Mouse (Mus musculus): ENCODE data around the gene Lrp6.
A peak's percentile ranks its signal among the peaks of the same experiment; 100 is the strongest.

Lrp6 gene

DNA sequence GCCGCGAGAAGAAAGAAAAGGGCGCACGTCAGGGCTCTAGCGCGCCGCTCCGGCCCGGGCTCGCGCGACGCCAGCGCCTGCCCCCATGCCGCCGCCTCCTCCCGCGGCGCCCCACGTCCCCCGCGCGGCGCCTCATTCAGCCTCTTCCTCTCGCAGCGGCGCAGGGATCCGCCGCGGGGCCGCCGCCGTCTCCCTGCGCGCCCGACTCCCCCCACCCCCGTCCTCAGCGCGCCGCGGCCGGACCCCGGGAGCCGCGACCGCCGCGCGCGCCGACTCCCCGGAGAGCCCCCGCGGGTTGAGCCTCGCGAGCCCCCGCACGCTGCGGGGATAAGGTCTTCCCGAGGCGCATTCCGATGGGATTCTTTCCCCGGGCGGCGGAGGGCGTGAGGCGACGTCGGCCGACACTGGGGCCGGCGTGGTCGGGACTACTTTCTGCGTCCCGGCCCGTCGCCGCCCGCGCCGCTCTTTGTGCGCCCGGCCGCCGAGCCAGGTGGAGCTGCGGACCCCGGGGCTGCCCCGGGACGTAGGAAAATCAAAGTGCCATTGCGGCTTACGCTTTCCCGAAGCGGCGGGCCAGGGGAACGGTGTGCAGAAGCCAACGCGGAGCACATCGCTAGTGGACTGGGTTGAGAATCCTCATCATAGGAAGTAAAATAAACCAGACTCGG, at the start of gene Lrp6:
Gene Lrp6, minus strand, starts transcription at position 148 of the 668 bp plus-strand sequence.
- peak; percentile 97 for DNase-seq (ENCODE audit: low read depth)

DNA sequence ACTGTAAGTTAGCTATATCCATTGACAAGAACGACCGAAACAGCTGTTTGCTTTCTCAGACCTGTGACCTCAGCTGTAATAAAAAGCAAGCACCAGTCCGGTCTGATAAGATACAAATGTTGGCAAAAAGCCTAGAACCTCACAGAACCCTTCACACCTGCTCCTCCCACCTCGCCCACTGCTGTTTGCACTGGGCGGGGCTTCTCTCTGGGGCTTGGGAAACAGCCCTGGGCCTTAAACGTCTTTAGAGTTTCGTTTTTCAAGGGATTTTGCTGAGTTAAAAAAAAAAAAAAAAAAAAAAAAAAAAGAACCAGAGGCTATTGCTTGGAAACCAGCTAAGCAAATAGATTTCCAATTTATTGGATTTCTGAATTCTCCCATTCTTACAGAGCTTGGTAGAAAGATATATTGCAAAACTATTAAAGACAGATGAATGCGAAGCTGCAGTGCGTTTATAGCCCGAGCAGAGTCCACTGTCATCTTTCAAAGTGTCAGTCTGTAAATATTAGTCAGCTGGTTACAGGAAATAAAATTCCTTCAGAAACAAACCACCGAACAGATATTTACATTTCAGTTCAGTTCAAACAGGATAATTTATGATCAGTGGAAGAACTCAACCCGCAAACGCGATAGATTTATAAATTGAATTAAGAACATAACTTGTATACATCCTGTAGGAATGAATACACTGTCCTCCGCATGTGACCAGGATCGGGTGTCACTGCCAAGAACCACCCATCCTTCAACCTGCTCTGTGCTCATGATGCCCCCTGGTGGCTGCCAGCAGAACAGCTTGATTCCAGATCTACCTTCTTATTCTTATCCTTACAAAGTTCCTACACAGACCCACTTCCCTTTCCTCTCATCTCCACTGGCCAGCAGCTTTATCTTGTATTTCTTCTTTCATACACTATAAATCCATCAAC, 48.2 kb upstream of the Lrp6 start:
- DNase-seq (ENCODE audit: low read depth) = peak; percentile 96

DNA sequence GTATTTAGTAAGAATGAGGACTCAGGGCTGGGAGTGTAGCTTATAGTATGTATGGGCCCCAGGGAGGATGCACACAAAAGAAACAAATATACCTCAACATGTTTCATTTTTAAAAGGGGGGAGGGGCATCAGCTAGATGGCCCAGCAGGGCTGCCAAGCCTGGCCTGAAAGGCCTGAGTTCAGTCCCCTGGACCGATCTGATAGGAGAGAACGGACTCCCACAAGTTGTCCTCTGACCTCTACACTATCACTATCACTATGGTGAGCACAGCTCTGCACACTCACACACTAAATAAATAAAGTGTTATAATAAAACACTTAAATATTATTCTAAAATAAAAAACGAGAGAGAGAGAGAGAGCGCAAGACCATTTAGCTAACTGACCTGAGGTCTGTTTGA, 47.6 kb upstream of the Lrp6 start:
- no peak for DNase-seq (ENCODE audit: low read depth)

DNA sequence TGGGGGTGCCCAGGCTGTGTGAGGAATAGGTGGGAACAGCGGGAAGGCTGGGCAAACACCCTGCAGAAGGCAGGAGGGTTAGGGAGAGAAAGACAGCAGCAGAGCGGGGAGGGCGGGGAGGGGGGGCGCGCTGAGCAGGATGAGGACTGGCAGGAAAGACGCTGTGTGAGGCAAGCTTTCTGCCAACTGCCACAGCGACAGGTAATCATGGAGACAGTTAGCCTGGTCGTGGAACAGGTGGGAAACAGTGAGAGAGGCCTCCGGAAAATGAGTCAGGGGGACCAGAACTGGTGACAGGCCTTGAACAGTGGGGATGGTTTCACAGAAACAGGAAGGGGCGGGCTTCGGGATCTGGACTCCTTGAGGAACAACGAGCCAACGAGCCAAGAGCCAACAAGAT, 45.1 kb upstream of the Lrp6 start:
- DNase-seq (ENCODE audit: low read depth) = no peak

DNA sequence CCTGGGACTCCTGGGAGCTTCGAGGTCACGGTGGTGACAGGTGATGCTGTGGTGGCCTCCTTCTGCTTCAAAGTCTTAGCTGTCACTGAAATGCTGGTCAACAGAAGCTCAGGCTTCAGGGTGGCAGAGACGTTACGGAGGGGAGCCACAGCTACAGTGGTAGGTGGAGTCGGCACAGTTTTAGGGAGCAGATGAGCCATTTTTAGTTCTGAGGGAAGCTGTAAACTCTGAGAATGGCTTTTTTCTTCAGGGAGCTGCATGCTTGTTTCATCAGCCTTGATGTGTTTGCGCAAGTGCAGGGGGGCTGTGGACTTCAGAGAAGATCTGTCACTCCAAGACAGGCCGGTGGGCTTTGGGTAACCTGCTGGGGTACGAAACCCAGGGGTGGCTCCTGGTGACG, 43.6 kb upstream of the Lrp6 start:
- no peak for DNase-seq (ENCODE audit: low read depth)

DNA sequence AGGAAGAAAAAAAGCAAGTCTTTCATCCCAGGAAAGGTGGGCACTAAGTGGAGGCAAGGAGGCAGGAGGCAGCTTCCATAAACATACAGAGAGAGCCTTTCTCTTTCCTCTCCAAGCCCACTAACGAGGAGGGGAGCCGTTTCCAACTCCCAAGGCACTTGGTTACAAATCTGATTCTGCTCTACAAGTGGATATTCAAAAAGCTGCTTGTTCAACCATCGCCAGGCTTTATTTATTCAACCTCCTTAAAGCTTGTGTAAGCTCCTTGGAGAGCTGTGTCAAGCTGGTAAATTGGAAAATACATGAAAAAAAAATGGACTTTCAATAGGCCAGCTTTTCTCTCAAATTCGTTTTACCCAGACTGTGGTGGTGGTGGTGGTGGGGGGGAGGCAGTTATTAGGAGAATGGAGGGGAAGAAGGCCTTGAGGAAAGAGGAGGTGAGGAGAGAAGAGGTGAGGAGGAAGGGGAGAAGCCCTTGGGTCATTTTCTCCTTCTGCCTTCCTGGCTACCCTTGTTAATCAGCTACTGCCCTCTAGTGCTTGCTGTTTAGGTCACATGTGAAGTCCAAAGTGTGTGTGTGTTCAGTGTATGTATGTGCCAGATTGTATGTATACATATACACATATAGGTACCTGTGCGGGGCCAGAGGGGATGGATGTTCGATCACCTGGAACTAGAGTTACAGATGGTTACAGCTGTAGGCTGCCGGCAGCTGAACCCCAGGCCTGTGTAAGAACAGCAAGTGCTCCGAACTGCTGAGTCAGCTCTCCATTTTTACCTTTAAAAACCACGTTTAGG, 40.4 kb upstream of the Lrp6 start:
- peak; percentile 83 for DNase-seq (ENCODE audit: low read depth)

DNA sequence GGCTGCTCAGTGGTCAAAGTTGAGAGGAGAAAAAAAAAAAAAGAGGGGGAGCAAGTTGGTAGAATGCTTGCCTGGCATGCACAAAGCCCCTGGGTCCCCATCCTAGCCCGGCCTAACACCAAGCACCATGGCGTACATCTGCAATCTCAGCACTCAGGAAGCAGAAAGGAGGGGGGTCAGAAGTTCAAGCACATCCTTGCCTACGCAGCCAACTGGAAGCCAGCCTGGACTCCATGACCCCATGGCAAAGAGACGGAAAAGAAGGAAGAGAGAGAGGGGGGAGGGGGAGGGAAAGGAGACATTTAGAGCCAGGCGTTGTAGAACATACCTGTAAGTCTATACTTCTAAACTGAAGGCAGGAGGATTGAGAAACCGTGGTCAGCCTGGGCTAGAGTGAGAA, 39.8 kb upstream of the Lrp6 start:
- no peak for DNase-seq (ENCODE audit: low read depth)

DNA sequence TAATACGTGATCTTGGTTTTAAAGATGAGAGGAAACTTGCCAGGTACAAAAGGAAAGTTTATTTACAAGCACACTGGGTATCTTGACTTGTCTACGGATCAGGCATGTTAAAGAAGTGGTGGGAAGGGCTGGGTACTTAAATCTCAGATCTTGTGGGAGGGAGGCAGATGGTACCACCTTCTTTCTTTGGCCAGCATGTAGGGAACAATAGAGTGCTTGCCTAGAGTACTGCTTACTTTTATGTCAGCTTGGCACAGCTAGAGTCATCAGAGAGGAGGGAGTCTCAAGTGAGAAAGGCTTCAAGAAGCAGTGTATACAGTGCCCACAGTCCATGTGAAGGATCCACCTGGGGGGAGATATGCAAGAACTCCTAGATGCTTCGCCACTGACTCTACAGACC, 38.4 kb upstream of the Lrp6 start:
- DNase-seq (ENCODE audit: low read depth) = no peak

DNA sequence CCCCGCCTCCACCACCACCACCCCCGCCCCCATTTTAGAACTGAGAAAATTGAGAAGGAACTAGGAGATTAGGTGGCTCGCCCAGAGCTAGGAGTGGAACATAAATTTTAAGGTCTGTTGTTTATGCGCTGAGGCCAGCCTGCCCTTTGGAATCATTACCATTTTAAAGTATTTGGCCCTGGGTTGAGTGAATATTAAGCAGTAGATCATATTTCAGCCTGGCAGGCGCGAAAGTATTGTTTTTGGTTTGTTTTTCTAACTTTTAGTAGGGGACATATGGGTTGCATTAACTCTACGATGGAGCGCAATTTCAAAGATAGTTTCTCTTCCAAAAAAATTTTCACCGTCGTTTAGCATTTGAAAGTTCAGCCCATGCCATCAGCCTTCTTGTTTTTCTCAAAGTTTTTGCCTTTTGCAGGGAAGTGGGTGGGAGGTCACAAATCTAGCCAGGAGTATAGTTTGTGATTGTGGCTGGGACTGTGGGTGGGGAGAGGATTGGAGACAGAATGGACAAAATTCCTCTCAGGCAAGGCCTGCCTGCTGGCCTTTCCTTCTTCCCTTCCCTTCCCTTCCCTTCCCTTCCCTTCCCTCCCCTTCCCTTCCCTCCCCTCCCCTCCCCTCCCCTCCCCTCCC, 35.7 kb upstream of the Lrp6 start:
- peak; percentile 94 for DNase-seq (ENCODE audit: low read depth)

DNA sequence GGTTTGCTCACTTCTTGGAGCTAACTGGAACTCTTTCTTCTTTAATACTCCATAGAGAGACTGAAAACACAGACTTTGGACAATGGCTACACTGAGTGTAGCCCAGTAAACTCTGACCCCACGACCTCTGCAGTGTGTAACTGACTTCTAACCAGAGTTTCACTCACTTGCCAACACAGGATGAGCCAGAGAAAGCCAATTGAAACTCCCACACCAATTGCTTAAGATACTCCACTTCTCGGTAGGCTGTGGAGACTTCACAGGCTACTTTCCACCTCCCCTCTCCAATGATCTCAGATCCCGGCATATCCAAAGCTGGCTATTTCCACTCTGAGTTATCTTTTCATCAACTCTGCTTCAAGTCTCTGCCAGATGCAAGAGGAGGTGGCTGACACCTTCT, 35.0 kb upstream of the Lrp6 start:
- peak; percentile 76 for DNase-seq (ENCODE audit: low read depth)

DNA sequence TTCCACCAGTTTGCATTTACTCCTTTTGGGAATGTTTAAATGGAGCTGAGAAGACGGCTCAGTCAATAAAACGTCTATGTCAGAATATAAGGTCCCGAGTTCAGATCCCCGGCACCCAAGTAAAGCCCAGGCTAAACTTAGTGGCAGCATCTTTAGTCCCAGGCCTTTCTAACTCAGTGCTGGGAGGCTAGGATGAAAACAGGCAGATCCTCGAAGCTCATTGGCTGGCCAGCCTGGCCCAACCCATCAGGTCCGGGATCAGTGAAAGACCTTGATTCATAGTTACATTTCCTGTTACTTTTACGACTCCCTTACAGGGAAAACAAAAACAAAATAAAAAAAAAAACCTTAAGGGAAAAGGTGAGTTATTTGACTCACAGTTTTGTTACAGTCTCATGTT, 34.4 kb upstream of the Lrp6 start:
- peak; percentile 25 for DNase-seq (ENCODE audit: low read depth)

DNA sequence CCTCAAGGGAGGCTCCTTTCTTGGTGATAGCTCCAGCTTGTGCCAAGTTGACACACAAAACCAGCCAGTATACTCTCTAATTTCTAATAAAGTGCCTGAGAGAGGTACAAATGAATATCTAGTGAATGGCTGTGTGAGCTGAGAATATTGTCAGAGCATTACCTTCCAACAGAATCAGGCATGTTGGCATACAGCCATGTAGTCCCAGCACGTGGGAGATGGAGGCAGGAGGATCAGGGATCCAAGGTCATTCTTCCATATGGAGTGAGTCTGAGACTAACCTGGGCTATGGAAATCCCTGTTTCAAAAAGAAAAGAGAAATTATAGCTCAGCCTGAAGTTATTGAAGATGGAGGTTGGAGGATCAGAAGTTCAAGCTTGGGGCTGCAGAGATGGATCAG, 32.5 kb upstream of the Lrp6 start:
- DNase-seq (ENCODE audit: low read depth) = no peak

DNA sequence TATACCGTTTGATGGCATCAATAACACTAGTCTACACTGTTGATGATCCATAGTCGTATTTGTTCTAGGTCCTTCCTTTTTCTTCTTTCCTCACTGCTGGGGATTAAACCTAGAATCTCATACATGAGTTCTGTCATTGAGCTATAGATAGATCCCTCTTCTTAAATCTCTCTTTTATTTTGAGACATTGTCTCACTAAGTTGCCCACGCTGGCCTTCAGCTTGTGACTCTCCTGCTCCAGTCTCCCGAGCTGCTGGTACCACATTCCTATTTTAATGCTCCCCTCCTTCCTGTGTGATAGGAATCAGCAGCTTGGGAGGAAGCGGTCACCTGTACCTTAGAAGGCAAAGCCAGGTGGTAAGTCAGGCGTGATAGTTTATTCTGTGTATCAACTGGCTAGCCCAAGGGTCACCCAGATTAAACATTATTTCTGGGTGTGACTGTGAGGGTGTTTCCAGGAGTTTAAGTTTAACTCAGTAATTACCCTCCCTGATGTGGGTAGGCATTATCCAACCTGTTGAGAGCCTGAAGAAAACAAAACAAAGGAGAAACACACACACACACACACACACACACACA, 31.0 kb upstream of the Lrp6 start:
- DNase-seq (ENCODE audit: low read depth) = no peak

DNA sequence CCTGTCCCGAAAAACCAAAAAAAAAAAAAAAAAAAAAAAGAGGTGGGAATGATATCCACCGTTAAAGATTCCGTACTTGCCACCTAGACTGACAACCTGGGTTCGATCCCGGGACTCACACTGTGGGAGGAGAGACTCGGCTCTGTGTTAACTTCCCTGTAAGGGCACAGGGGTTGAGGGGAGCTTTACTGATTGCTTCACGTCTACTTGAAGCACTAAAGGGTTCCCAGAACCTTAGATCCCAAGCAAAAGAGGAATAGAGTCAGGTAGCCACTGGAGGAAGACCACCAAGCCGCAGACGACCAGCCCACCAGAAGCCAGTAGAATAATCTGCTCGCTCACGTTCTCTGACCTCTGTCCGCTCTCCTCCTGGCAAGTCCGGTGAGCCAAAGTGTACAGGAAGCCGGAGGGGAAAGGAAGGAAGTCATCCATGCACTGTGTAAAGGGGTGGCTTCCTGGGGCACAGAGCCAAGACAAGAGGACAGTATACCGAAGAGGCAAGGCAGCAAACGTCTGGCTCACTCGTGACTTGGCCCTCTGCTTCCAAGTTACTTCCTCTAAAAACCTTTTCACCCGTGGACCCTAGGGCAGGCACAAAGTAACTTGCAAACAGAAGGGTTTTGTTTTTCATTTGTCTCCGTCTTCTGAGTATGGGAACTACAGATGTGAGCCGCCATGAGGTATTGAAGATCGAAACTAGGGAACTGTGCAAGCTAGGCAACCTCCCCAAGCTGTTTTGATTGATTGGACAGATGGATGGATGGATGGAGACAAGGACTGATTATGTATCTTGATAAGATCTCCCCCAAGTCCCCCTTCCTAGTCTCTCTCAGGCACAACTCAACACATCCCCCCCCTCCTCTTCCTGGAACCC, 28.0 kb upstream of the Lrp6 start:
- no peak for DNase-seq (ENCODE audit: low read depth)

DNA sequence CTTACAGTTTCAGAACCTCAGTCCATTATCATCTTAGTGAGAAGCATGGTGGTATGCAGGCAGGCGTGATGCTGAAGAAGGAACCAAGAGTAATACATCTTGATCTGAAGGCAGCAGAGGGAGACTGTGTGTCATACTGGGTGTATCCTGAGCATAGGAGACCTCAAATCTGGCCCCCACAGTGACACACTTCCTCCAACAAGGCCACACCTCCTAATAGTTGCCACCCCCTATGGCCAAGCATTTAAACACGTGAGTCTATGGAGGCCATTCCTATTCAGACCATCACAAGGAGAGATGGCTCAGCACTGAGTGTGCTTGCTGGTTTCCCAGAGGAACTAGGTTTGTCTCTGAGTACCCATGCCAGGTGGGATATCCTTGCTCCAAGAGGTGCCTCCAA, 24.8 kb upstream of the Lrp6 start:
- DNase-seq (ENCODE audit: low read depth) = peak; percentile 51

DNA sequence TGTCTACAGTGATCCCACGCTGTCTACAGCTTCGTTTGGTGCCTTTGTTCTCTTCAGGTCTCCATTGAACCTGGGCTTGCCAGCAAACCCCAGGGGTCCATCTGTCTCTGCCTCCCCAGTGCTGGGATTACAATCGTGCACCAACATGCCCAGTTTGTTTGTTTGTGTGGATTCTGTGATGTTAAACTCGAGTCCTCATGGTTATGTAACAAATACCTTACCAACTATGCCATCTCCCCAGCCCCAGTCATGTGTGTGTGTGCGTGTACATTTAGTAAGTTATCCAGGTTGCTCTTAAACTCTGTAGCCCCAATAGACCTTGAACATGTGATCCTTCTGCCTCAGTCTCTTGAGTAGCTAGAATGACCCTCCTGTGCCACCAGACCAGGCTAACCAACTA, 19.5 kb upstream of the Lrp6 start:
- no peak for DNase-seq (ENCODE audit: low read depth)

DNA sequence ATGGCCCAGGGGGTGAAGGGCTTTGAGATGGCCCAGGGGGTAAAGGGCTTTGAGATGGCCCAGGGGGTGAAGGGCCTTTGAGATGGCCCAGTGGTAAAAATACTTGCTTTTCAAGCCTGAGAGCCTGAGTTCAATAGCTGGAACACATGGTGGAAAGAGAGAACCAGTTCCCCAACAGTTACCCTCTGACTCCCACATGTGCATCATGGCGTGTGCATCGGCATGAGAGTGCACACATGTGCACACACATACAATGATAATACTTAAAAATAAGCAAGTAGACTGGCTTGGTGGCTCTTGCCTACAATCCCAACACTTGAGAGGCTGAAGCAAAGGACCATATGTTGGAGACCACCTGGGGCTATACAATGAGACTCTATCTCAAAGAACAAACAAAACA, 17.9 kb upstream of the Lrp6 start:
- no peak for DNase-seq (ENCODE audit: low read depth)

DNA sequence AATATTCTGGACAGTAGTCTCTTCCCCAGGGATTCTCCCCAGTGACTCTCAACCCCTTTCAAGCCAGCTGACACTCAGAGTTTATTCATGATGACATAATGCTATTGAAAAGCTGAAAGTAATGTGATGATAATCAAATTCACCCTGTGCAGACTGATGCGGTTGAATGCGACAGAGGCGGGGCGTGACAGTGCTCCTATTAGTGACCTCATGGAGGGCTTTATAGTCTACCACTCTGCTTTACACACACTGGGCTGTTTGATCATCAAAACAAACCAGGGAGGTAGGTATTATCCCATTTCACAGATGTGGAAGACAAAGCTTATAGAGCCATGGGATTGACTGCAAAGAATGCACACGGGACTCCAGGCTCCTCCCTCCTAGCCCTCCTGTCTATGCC, 15.3 kb upstream of the Lrp6 start:
- DNase-seq (ENCODE audit: low read depth) = no peak

DNA sequence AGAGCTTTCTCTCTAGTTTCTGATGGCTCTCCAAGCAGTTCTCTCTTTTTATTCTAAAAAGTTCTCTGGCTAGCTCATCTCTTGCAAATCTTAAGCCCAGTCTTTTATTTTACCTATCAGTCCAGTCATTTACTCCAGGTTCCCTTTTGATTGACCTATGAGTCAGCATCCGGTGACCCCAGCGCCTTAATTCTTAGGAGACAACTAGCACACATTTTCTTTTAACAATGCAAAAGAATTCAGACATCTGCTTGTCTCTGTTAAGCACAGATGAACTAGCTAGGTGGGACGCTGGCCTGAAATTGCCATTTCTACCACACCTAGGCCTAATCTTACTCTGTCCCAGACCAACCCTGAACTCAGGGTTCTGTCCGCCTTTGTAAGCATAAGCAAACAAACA, 12.7 kb upstream of the Lrp6 start:
- DNase-seq (ENCODE audit: low read depth) = no peak

DNA sequence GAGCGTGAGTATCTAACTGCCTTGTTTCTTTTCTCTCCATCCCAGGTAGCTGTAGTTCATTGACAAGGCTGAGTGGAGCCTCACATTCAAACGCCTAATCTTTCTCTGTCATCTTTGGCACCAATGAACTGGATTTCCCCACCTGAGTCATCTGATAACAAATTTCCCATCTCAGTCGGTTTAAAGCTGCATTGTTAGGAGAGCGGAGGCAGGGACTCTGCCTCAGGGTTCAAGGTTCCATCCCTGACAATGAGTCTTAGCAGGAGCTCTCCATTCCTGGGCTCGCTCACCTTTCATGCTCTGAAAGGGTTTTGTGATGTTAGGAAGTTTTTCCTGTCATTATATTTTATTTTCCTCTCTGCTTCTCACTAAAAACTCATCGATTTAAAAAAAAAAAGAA, 11.3 kb upstream of the Lrp6 start:
- no peak for DNase-seq (ENCODE audit: low read depth)

DNA sequence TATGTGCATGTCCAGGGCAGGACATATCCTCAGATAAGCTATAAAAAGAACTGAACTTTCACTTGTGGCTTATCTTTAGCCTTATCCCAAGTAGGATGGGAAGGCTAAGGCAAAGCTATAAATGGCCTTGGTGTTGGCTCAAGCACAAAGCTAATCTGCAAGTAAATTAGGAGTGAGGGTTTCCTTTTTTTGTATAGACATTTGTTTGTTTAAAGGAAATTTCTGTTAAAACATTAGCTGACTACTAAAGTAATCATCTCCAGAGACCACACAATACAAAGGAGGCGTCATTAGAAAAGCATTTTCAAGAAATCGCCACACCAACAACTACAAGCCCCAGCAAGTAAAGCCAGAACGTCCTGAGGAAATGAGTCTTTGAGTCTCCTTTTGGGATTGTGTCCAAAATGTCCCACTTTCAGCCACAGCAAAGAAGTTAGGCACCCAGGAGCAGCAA, 8.6 kb upstream of the Lrp6 start:
- DNase-seq (ENCODE audit: low read depth) = peak; percentile 24

Measured in NIH3T3 (cell line).